Mouse (Mus musculus) lung, postnatal 14 days (tissue): ENCODE results near the gene Tex2.
"Not testable (repeated sequence)": the region's sequence is repeated elsewhere in the genome, so short reads cannot be mapped to it uniquely, and the experiment has no call there.

ENCODE experiments used
- DNase-seq: peaks from one replicate; pipeline ENCODE4 v3.0.0; 2021

Gene Tex2

GRCm38 (mm10) chr11:106502631-106503424, 110.4 kb downstream of the Tex2 start:
- DNase-seq, result no peak

- DNase-seq, result no peak
Measured at GRCm38 (mm10) chr11:106502159-106502505, 111.1 kb downstream of the Tex2 start.

- DNase-seq, result peak; percentile 66
Measured at GRCm38 (mm10) chr11:106501308-106502158, 111.7 kb downstream of the Tex2 start.

- DNase-seq, result peak; percentile 94
Measured at GRCm38 (mm10) chr11:106500393-106501307, 112.6 kb downstream of the Tex2 start.

- DNase-seq, result no peak
Measured at GRCm38 (mm10) chr11:106498739-106499379, 114.4 kb downstream of the Tex2 start.

- DNase-seq, result no peak
Measured at GRCm38 (mm10) chr11:106497926-106498325, 115.3 kb downstream of the Tex2 start.

- DNase-seq, result not testable (repeated sequence)
Measured at GRCm38 (mm10) chr11:106497009-106497408, 116.2 kb downstream of the Tex2 start.

- DNase-seq, result no peak
Measured at GRCm38 (mm10) chr11:106492984-106493669, 120.1 kb downstream of the Tex2 start.

- peak; percentile 68 for DNase-seq
Measured at GRCm38 (mm10) chr11:106491393-106491792, 121.8 kb downstream of the Tex2 start.

- not testable (repeated sequence) for DNase-seq
Measured at GRCm38 (mm10) chr11:106490600-106490999, 122.6 kb downstream of the Tex2 start.

- DNase-seq, result peak; percentile 21
Measured at GRCm38 (mm10) chr11:106490057-106490456, 123.2 kb downstream of the Tex2 start.

- no peak for DNase-seq
Measured at GRCm38 (mm10) chr11:106489036-106489693, 124.1 kb downstream of the Tex2 start.

GRCm38 (mm10) chr11:106488126-106488561, 125.1 kb downstream of the Tex2 start:
- DNase-seq, result no peak

GRCm38 (mm10) chr11:106487733-106488115, 125.5 kb downstream of the Tex2 start, which contains the start of gene Ern1:
TSS of gene Ern1 (minus strand) at chr11:106487852.
- DNase-seq, result peak; percentile 97

GRCm38 (mm10) chr11:106486866-106487732, 126.1 kb downstream of the Tex2 start:
- DNase-seq, result peak; percentile 66

- DNase-seq, result no peak
Measured at GRCm38 (mm10) chr11:106486042-106486865, 127.0 kb downstream of the Tex2 start.

- no peak for DNase-seq
Measured at GRCm38 (mm10) chr11:106485611-106486010, 127.6 kb downstream of the Tex2 start.

GRCm38 (mm10) chr11:106484875-106485274, 128.3 kb downstream of the Tex2 start:
- no peak for DNase-seq

GRCm38 (mm10) chr11:106482867-106483266, 130.4 kb downstream of the Tex2 start:
- DNase-seq, result no peak
